Mouse (Mus musculus): Measurements from ENCODE around the gene Gm9045.
"Not testable (repeated sequence)": the region's sequence is repeated elsewhere in the genome, so short reads cannot be mapped to it uniquely, and the experiment has no call there.

Gm9045 gene

DNA sequence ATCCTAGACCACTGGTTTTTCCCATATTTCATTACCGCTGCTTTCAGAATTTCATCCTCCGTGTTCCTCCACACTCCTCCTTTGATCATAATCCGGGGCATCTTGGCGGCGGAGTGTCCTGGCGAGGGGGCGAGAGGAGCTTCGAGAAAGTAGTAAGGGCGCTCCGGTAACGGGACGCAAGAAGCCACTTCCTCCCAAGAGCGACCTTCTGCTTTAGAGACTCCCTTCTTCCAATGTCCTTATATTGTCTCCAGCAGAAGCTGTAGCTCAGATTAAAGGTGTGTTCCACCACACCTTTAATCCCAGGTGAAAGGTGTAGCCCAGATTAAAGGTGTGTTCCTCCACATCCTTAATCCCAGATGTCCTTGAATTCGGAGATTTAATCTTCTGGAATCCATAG is at the start of gene Gm9045:
Gene Gm9045, minus strand, starts transcription at position 101 of the 400 bp plus-strand sequence.
- not testable (repeated sequence) for DNase-seq

- DNase-seq: peak; percentile 88
Measured at GRCm38 (mm10) chr10:118370443-118370842, 32.8 kb upstream of the Gm9045 start.

GRCm38 (mm10) chr10:118369518-118369917 is 31.9 kb upstream of the Gm9045 start:
- no peak for DNase-seq

- DNase-seq: not testable (repeated sequence)
Measured at GRCm38 (mm10) chr10:118354005-118354404, 16.4 kb upstream of the Gm9045 start, which contains the start of gene Gm9049. Gm9049 (minus strand) TSS chr10:118354105.

- DNase-seq: not testable (repeated sequence)
Measured at GRCm38 (mm10) chr10:118348579-118348978, 10.9 kb upstream of the Gm9045 start, which contains the start of gene Gm9048. Gm9048 (minus strand) TSS chr10:118348679.

- DNase-seq: not testable (repeated sequence)
Measured at GRCm38 (mm10) chr10:118343155-118343554, 5.5 kb upstream of the Gm9045 start, which contains the start of gene Gm9046. Gm9046 (minus strand) TSS chr10:118343255.

DNA sequence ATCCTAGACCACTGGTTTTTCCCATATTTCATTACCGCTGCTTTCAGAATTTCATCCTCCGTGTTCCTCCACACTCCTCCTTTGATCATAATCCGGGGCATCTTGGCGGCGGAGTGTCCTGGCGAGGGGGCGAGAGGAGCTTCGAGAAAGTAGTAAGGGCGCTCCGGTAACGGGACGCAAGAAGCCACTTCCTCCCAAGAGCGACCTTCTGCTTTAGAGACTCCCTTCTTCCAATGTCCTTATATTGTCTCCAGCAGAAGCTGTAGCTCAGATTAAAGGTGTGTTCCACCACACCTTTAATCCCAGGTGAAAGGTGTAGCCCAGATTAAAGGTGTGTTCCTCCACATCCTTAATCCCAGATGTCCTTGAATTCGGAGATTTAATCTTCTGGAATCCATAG is 5.3 kb downstream of the Gm9045 start, which contains the start of gene Gm9044:
Gene Gm9044, minus strand, starts transcription at position 101 of the 400 bp plus-strand sequence.
- DNase-seq: not testable (repeated sequence)

- not testable (repeated sequence) for DNase-seq
Measured at GRCm38 (mm10) chr10:118326869-118327268, 10.8 kb downstream of the Gm9045 start, which contains the start of gene Gm9040. Gm9040 (minus strand) TSS chr10:118326969.

DNA sequence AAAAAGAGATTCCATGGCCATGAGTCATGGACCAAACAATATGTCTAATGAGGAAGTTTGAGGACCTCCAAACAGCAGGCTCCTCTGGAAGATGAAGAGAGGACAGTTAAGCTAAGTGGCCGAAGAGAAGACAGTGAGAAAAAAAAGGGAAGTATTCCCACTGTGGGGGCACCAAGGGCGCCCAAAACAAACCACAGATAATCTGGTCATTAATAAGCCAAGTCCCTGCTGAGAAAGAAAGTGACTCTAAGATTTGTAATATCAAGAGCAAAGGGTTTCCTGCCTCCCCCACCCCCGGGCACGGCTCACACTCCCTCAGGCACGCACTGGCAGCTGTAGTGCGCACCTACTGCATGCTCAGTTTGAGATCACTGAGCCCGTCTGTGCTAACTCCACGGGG is 18.6 kb downstream of the Gm9045 start:
- no peak for DNase-seq

DNA sequence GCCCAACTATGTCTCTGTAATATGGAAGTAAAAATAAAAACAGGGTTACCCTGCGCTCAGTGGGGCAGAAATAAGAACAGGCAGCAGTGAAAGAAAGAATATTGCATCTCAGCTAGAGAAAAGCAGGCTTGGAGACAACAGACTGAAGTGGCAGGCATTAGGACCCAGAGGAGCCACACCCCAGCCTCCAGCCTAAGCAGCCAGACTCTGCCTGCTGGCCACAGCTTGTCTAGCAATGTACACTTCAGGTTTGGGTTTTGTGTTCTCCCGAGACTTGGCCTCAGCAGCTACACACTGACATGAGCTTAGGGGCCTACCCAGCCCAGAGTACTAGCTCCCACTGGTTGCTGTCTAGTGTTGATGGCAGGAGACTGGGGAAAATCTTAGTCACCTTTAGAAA is 35.5 kb downstream of the Gm9045 start:
- not testable (repeated sequence) for DNase-seq

DNA sequence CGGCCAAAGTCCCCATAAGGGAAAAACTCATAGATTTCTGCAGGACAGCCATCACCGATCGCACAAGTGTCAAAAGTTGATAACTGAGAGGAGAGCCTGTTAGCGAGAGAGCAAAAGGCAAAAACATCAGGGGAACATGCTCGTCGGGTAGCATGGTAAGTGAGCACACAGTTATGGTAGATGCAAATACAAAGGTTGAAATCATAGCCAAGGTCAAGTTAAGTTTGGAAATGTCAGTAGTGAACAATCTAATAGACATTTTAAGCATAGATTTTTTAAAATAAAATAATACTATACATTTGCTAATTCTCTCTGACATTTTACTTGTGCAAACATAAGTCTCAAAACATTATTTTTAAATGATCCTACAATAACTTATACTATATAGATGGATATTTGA is 42.7 kb downstream of the Gm9045 start, which contains the start of gene Iltifb:
Gene Iltifb, minus strand, starts transcription at position 101 of the 400 bp plus-strand sequence.
- no peak for DNase-seq
